In the genomic region with DNA sequence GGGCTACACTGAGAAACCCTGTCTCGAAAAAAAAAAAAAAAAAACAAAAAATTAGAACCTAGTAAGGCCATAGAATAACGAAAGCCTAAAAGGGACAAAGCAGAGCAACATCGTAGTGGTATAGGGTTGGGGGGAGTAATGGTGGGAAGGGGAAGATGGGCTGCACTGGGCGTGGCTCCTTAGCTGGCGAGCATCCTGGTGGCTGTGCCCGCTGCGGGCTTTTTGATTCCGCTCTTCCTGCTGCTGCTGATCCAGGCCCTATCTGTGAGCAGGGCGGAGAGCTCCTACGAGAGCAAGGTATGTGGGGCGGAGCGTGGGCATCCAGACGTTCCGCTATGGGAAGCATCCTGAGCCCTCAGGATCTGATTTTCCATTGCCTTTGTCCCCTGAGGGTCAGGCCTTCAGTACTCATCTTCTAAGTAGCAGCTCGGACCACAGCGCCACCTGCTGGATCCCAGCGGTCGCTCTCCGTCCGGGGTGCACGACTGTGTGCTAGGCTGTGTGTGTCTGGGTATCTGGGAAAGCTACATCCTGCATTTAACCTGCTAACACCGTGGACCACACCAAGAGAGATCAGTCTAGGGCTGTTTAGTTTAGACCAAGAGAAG, we compare ENCODE assay signal across 8 mouse cellular contexts. TPM values are rescaled to one million over a fixed set of nuclear protein-coding genes. Genes with fewer than 3 reads are reported as not detected.
DNase-seq lines count a peak whose midpoint lies in the region; ATAC-seq lines count a peak whose summit lies in the region.

No protein-coding gene starts in this region.

- 9% methylated on average over 22 of the region's 22 CpGs for WGBS in embryonic facial prominence, embryonic 12.5 days
- 11% methylated on average over 22 of the region's 22 CpGs for WGBS in kidney, embryonic 14.5 days

- peak overlapping the region; percentile 58 for H3K4me2 ChIP-seq in embryonic facial prominence, embryonic 12.5 days (replicated peaks)
- H3K4me2 ChIP-seq in kidney, embryonic 14.5 days (replicated peaks; ENCODE audit: low read depth, low read length) = peak overlapping the region; percentile 60

- H3K27me3 ChIP-seq in embryonic facial prominence, embryonic 12.5 days = no peaks in the 10 kb centered on the region; the same call in 1 of the 2 replicates
- no peaks in the 10 kb centered on the region for H3K27me3 ChIP-seq in kidney, embryonic 14.5 days (ENCODE audit: control insufficient read depth, insufficient read depth, low read length)

- no peak overlapping the region for H3K27ac ChIP-seq in embryonic facial prominence, embryonic 12.5 days
- H3K27ac ChIP-seq in kidney, embryonic 14.5 days (ENCODE audit: low read depth, low read length) = no peak overlapping the region

- 0 out of 2 replicates have a peak overlapping the region, but pooled peaks have one; percentile 36 for H3K9ac ChIP-seq in embryonic facial prominence, embryonic 12.5 days
- H3K9ac ChIP-seq in kidney, embryonic 14.5 days (ENCODE audit: low read depth, low read length) = peak overlapping the region; percentile 42; the same call in 1 of the 2 replicates

- no peaks in the 10 kb centered on the region for H3K9me3 ChIP-seq in embryonic facial prominence, embryonic 12.5 days
- H3K9me3 ChIP-seq in kidney, embryonic 14.5 days (ENCODE audit: control insufficient read depth, low read length) = no peaks in the 10 kb centered on the region

- peak; percentile 79 for DNase-seq in 3134 (ENCODE audit: extremely low read depth, insufficient read length, low spot score)
- DNase-seq in adrenal gland, postnatal 25 days = peak; percentile 89
- DNase-seq in heart, adult 8-10 months (ENCODE audit: low spot score) = peak; percentile 65
- peak; percentile 89 for DNase-seq in liver
- DNase-seq in spleen, postnatal 4 days (ENCODE audit: low spot score in 2 of 2) = peak; percentile 86 to 97

- H3K4me1 ChIP-seq in embryonic facial prominence, embryonic 12.5 days = peaks cover 5% of the 10 kb centered on the region; the same call in 1 of the 2 replicates
- no peaks in the 10 kb centered on the region for H3K4me1 ChIP-seq in kidney, embryonic 14.5 days (ENCODE audit: control insufficient read depth, insufficient read depth, low read length)

- H3K4me3 ChIP-seq in embryonic facial prominence, embryonic 12.5 days = peak overlapping the region; percentile 33
- H3K4me3 ChIP-seq in kidney, embryonic 14.5 days (ENCODE audit: low read length) = peak overlapping the region; percentile 32; the same call in 1 of the 2 replicates

- H3K36me3 ChIP-seq in embryonic facial prominence, embryonic 12.5 days = no peaks in the 10 kb centered on the region
- no peaks in the 10 kb centered on the region for H3K36me3 ChIP-seq in kidney, embryonic 14.5 days (ENCODE audit: control insufficient read depth, insufficient read depth, low read length)

- ATAC-seq in embryonic facial prominence, embryonic 12.5 days (ENCODE audit: insufficient number of reproducible peaks, insufficient read depth, low FRiP score, low TSS enrichment) = peak; percentile 64; the same call in 1 of the 2 replicates
- peak; percentile 93 for ATAC-seq in kidney, embryonic 14.5 days (ENCODE audit: low FRiP score, low TSS enrichment)
- peak; percentile 83 for ATAC-seq in monocyte, adult 5-6 weeks (replicated peaks; ENCODE audit: insufficient number of reproducible peaks, low FRiP score, low TSS enrichment, poor library complexity, severe bottlenecking)

RNA-seq across cellular contexts. Expression of gene Zdhhc19, which starts 3.5 kb away (rescaled TPM):
- not detected in 2 replicates for total RNA-seq in adrenal gland, postnatal 25 days (2021)
- not detected in 2 replicates for polyA plus RNA-seq in embryonic facial prominence, embryonic 12.5 days (2016; fragmentation: Nextera tagmentation; extraction: Ambion mirVana)
- total RNA-seq in heart, adult 8-10 months (2022) = not detected
- polyA plus RNA-seq in kidney, embryonic 14.5 days (2014; fragmentation: Nextera tagmentation; extraction: Ambion mirVana) = not detected in 2 replicates
- not detected in 3 replicates for total RNA-seq in monocyte, adult 5-6 weeks (2017)

RNA-seq across cellular contexts. Expression of gene Slc51a, which starts 11.9 kb away (rescaled TPM):
- not detected in 2 replicates for total RNA-seq in adrenal gland, postnatal 25 days (2021)
- polyA plus RNA-seq in embryonic facial prominence, embryonic 12.5 days (2016; fragmentation: Nextera tagmentation; extraction: Ambion mirVana) = 0.09 and 0.33 TPM in 2 replicates
- under 1 TPM; 0.19 to 0.40 (median 0.25) TPM for total RNA-seq in heart, adult 8-10 months (2022)
- polyA plus RNA-seq in kidney, embryonic 14.5 days (2014; fragmentation: Nextera tagmentation; extraction: Ambion mirVana) = 0.33 and 0.49 TPM in 2 replicates
- 0.48 to 0.49 TPM in 2 of 3 replicates, not detected in the other for total RNA-seq in monocyte, adult 5-6 weeks (2017)
